Mouse (Mus musculus) brain, embryonic 18.5 days (tissue): Measurements from ENCODE around the gene Thra.
"Not testable (repeated sequence)": the region's sequence is repeated elsewhere in the genome, so short reads cannot be mapped to it uniquely, and the experiment has no call there.

Experiments
- DNase-seq: peaks from one replicate; pipeline ENCODE4 v3.0.0-alpha.2; 2012; ENCODE audit warnings: low read depth, low spot score

Thra gene

DNA sequence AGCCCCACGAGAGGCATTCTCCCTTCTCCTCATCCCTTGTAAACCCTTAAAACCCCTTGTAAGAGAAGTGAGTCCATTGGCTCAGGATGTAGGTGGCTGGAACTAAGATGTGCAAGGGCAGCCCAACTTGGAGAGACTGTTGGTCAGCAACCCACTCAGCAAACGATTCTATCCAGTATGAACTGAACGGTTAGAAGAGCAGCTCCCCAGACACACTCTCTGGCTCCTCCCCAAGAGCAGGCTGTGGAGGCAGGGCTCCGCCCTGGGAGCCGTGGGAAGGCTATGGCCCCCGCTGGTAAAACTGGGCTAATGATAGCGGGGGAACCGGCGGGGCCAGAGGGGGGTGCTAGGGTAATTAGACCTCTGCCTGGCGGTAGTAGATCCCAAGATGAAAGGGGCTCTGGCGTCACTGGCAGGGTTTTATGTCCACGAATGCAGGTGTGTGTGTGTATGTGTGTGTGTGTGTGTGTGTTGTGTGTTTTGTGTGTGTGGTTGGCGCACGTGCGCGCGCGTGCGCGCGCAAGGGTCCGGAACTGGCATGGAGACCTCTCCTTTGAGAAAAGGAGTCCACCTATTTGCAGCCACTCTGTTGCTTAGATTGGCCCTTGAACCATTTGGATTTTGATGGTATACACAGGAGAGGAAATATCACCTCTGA, at the start of gene Thra:
Gene Thra (plus strand): TSS at position 246 of the 658 bp plus-strand sequence.
- no peak for DNase-seq

DNA sequence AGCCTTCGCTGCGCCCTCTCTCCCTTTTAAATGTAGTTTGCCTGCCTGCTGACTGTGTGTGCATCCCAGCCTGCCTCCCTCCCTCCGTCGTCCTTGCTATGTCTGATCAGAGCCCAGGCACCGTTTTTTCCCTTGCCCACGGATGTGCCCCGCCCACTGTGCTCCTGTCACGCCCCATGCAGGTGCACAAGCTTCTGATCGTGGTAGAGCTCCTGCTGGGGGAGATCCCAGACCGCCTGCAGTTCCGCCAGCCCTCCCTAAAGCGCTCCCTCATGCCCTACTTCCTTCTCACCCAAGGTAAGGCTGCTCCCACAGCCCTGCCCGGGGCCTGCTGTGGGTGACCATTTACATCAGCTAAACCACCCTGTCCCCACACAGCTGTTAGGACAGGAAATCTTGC, 47.2 kb upstream of the Thra start:
- DNase-seq: no peak

GRCm38 (mm10) chr11:98693746-98694145, 46.7 kb upstream of the Thra start:
- no peak for DNase-seq

DNA sequence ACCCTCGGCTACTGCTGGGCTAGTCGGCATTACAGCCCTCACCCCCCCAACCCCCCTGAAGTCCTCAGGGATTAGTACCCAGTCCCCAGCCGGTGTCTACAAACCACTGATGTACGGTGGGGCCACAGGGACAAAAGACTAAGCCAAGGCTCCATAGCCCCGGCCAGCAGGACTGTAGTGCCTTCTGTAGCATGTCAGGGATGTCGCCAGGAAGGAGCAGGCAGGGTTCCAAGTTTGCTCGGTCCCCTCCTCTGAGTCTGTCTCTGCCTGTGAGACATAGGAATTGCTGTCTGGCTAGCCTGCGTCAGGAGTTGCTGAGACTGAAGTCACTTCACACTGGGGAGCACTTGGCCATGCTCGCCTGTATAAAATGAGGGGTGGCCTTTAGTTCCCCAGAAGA, 46.1 kb upstream of the Thra start:
- DNase-seq: no peak

DNA sequence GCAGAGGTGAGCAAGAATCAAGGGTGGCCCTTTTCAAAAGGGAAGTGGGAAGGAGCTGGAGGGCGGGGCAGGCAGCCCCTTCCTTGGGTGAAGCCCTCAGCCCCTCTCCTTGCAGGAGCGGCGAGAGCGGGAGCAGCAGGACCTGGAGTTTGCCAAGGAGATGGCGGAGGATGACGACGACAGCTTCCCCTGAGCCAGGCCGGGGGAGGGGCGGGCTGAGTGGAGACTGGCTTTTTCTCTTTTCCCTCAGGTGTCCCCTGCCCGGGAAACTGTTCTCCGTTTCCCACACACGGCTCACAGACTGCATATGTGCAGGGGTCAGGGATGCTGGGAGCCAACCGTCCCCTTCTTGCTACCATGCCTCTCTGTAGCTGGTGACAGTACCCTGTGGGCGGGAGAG, 45.0 kb upstream of the Thra start:
- DNase-seq: no peak

DNA sequence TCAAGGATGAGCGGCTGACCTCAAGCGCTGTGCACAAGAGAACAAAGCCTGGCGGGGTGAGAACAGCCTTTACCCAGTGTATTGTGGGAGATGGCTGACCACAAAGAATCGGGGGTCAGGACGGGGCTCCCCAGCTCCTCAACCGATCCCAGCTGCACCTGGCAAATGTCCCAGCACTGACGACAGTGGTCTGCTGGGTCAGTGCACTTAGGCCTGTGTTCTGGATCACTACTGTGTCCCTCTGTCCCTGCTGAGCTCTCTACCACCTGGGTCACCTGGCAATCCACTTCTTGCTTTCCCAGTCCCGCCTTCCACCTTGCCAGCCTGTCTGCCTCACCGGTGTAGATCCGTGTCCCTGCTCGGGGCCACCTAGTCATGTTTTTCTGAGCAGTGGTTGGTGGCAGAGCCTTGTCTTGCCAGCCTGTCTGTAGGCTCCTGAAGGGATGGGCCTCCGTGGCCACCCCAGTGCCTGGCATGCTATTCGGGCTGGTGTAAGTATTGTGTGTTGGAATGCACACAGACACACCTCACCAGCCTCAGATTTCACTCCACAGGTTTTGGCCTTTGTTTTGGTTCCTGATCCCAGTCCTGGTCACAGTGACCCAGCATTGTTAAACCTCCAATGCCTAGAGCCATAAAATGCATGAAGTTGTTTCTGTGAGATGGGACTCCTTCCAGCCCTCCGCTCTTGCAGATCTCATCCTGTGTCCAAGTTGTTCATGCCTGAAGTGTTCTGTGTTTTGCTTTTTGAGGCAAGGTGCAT, 43.8 kb upstream of the Thra start:
- DNase-seq: no peak

DNA sequence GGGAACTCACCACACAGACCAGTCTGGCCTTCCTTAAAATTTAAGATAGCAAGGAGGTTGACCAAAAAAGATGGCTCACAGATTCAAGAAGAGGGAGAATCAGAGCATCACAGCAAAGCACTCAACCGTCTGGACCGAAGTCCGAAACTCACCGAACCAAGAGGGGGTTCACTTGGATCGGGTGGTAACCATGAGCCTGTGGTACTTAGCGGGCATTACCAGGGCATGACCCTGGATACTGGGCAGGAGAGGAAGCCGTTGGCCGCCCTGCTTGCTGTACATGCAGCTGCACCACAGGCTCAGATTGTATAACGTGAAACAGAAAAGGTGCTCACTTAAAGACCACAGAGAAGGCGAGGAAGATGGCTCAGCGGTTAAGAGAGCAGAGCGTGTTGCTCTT, 43.2 kb upstream of the Thra start:
- no peak for DNase-seq

- DNase-seq: no peak
These were observed 41.4 kb upstream of the Thra start for GRCm38 (mm10) chr11:98698849-98699640.

DNA sequence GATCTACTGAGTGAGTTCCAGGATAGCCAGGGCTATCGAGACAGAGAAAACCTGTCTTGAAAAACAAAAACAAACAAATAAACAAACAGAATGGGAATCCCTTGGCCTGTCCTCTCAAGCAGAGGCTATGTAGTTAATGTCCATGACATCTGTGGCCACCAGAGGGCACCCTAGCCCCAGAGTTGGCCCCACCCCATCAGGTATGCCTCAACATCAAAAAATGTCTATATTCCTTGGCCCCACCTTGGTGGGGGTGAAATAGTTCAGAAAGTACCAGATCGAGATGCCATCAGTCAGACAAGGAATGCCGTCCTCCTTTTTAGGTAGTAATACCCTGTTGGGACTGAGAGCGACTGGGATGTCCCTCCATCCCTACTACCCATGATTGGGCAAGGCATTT, 40.5 kb upstream of the Thra start:
- no peak for DNase-seq

- no peak for DNase-seq
These were observed 39.2 kb upstream of the Thra start, which contains the start of gene Csf3 for GRCm38 (mm10) chr11:98701213-98701670. TSS of gene Csf3 (plus strand) at chr11:98701263.

- no peak for DNase-seq
These were observed 38.1 kb upstream of the Thra start for GRCm38 (mm10) chr11:98702323-98702722.

- no peak for DNase-seq
These were observed 35.4 kb upstream of the Thra start for GRCm38 (mm10) chr11:98705021-98705420.

- no peak for DNase-seq
These were observed 32.8 kb upstream of the Thra start for GRCm38 (mm10) chr11:98707401-98708281.

DNA sequence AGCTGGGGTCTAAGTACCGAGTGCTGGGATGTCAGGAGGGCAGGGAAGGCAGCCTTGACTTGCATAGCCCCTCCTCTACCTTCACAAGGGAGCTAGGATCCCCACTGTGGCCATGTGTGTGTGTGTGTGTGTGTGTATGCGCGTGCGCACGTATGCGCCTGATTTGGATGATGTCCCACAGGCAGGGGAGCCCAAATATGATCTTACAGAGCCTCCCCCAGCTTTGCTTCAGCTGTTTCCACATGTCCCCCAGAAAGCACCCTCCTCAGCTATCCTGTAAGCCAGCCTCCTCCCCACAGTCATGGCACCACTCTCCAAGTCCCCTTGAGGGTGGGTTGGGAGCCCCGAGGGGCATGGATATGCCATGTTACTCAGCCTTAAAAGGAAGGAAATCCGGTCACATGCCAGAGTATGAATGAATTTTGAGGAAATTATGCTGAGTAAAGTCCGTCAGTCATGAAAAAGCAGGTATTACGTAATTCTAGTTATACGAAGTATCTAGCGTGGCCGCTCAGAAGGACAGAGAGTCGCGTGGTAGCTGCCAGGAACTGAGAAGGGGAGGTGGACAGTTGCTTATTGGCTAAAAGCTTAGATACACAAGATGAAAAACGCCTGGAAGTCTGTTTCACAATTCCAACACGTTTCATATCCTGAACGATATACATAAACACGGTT, 32.0 kb upstream of the Thra start:
- no peak for DNase-seq

DNA sequence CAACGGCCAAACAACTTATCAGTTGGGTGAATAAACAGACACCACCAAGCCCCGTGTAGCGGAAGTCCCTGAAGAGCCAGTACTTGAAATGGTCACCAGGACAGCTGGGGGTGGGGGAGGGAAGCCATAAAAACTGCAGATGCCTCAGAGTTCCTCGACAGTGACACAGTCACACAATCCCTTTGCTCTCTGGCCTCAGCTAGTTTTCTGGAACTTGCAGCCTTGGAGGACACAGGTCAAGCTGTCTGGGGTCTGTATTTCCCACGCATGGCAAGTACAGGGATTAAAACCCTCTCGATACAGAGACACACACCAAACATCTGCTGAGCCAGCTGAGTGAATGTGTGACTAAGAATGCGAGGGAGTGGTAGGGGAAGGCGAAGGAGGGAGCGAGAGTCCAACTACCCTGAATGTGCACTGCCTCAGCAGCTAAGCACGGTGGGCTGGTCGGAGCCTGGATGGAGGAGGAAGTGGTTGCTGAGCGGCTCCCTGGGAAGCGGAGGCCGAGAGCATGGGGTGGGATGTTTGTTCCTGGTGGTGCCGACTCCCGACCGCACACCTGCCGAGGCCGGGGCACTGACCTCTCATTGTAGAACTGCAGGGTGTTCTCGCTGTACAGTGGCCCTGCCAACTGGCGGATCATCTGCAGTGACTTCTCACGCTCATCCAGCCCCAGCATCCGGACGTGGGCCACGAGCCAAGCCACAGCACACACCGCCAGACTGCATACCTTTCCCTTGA, 31.3 kb upstream of the Thra start:
- DNase-seq: no peak

- no peak for DNase-seq
These were observed 29.9 kb upstream of the Thra start for GRCm38 (mm10) chr11:98710416-98711045.

- DNase-seq: no peak
These were observed 29.4 kb upstream of the Thra start for GRCm38 (mm10) chr11:98711046-98711434.

DNA sequence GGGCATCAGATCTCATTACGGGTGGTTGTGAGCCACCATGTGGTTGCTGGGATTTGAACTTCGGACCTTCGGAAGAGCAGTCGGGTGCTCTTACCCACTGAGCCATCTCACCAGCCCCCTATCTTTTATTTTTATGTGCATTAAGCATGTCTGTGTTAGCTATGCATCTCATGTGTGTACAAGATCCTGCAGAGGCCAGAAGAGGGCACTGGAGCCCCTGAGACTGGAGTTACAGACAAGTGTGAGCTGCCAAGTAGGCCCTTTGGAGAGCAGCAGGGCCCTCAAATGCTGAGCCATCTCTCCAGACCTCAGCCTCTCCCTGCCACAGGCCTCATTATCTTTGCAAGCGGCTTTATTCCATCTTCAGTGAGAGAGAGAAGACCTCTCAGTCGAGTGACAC, 28.4 kb upstream of the Thra start:
- not testable (repeated sequence) for DNase-seq

DNA sequence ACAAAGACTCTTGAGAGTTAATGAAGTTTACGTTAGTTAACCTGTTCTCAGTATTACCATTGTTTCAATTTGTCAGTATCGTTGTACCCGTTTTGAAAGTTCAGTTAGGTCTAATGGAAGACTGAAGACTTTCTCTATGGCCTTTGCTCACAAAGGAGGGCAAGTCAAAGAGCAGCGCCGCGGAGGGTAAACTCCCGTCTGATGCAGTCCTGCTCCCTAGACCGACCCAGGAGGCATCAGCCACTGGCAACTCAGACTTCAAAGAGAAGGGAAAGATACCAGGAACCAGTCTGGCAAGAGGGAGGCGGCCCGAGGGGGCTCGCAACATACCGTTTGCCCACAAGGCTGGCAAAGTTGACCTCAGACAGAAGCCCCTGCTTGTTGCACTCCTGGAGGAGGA, 26.7 kb upstream of the Thra start:
- DNase-seq: no peak

DNA sequence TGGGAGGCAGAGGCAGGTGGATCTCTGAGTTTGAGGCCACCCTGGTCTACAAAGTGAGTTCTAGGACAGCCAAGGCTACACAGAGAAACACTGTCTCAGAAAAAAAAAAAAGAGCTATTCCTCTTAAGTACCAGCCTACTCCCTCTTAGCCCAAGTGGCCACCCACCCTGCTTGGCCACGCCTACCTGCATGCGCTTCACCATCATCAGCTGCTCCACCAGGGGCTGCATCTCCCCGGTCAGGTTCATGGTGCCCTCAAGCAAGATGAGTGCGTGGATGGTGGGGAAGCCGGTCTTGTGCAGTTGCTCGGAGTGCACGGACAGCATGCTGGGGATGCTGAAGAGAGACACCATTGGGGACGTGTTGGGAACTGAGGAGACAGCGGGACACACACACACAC, 24.5 kb upstream of the Thra start:
- DNase-seq: no peak
